Mouse (Mus musculus) liver, adult 2 months (tissue): ENCODE measurements around the gene Csnk1d.

Experiments
- CTCF ChIP-seq: fragments of 200-500 bp; IDR thresholded peaks from 2 replicates; pipeline ENCODE4 v1.5.1; 2011; ENCODE audit warnings: low read depth, low read length, control low read depth
- POLR2A ChIP-seq: fragments of 200-500 bp; IDR thresholded peaks from 2 replicates; pipeline ENCODE4 v1.6.1; 2011; ENCODE audit warnings: low read length, control low read depth; ENCODE audit not compliant: insufficient read depth; ENCODE audit errors: extremely low read depth

GRCm38 (mm10) chr11:121010044-121010755 lies 19.1 kb upstream of the Csnk1d start:
- no peak for TF ChIP-seq CTCF
- no peak for TF ChIP-seq POLR2A
